Mouse (Mus musculus) erythroblast, adult 5-6 weeks (primary cell): Measurements from ENCODE around the gene Atxn10. TPM values are rescaled to one million over a fixed set of nuclear protein-coding genes. Genes with fewer than 3 reads are reported as not detected.

Source experiments
- ATAC-seq: replicated peaks from 2 replicates; pipeline ENCODE4 v1.8.0; 2016; ENCODE audit warnings: moderate number of reproducible peaks, mild to moderate bottlenecking, moderate TSS enrichment, inconsistent platforms; ENCODE audit not compliant: poor library complexity, low FRiP score, severe bottlenecking
- total RNA-seq, 2 experiments: library from RNA; stranded (forward) in 1 of 2; stranded (reverse) in 1 of 2; fragments of 150-400 nt in 1 of 2; fragments of 200-764, 138-1000 nt in 1 of 2; gene quantifications; 2 replicates each; pipeline versions ENCODE4 v1.2.3 to v1.2.4; 2015 to 2017; ENCODE audit warnings: low replicate concordance in 2 of 2

Gene Atxn10
- total RNA-seq, 2 experiments from 2014 or later: 22.3 to 35.0 TPM

DNA sequence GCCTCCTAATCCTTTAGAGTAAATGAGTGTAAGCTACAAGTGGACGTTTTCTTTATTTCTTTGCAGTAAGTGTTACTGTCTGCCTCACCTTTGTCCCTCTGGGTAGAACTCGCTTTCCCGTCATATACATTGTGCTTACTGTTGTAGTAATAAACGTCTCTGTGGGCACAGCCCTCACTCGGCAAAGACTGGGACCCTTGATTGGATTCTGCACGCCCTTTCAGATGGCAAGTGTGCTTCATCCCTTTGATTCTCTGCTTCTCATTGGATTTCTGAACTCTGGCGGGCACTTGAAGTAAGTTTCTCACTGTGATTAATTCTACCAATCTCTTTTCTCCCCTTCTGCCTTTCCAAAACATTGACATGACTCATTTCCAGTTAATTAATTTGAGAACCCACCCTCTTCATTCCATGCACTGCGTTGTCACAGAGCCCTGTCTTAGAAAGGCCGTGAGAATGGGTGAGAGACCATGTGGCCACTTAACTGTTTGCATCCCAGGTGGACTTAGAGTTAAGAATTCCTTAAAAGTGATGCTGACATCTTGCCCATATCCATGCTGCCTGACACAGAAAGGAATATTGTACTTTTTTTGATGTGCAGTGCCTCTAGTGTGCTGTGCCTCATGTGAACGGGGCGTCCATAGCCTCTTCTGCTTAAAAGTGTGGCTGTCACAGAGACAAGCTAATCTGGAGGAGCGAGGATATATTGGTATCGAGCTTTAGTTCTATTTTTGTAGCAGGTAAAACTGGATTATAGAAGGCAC lies 127.2 kb downstream of the Atxn10 start:
- no peak for ATAC-seq

DNA sequence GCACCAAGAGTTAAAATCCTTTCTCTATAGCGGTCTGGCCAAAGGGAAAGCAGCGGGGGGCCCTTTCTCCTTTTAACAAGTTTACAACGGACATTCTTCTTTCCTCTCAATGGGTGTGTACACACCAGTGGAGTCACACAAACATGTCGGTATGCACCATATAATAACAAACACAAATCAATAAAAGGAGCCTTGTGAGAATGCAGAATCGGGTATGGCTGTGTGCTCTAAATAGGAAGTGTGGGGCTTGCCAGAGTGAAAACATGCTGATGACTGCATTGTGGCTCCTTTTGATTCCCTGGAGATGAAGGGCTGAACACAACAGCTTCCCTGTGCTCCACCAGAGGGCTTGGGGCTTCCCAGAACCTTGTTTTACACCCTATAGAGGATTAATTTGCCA lies 128.1 kb downstream of the Atxn10 start:
- no peak for ATAC-seq

GRCm38 (mm10) chr15:85464823-85465565 lies 128.9 kb downstream of the Atxn10 start:
- ATAC-seq: no peak

- ATAC-seq: no peak
Observed at GRCm38 (mm10) chr15:85466456-85467067, 130.5 kb downstream of the Atxn10 start.

GRCm38 (mm10) chr15:85469401-85469800 lies 133.4 kb downstream of the Atxn10 start:
- ATAC-seq: no peak

GRCm38 (mm10) chr15:85474697-85475096 lies 138.7 kb downstream of the Atxn10 start:
- ATAC-seq: no peak

GRCm38 (mm10) chr15:85477584-85477983 lies 141.5 kb downstream of the Atxn10 start:
- ATAC-seq: no peak

DNA sequence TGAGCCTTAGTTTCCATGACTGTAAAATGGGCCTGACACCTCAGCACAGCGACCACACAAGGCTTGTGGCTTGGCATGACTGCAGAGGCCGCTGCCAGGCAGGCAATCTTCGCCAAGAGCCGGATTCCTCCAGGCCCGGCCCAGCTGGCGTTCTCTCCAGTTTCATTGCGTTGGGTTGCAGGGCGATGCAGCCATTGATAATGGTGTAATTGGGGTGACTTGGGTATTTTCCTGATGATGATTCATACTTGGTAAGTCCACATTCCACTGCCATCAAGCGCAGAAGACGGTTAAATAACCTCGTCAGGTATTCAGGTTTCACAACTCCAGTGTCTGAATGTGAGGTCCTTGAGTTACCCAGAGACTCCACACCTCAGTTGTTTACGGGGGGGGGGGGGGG lies 143.3 kb downstream of the Atxn10 start:
- no peak for ATAC-seq

- no peak for ATAC-seq
Observed at GRCm38 (mm10) chr15:85479919-85480318, 143.9 kb downstream of the Atxn10 start.

- ATAC-seq: no peak
Observed at GRCm38 (mm10) chr15:85480630-85481029, 144.6 kb downstream of the Atxn10 start.

DNA sequence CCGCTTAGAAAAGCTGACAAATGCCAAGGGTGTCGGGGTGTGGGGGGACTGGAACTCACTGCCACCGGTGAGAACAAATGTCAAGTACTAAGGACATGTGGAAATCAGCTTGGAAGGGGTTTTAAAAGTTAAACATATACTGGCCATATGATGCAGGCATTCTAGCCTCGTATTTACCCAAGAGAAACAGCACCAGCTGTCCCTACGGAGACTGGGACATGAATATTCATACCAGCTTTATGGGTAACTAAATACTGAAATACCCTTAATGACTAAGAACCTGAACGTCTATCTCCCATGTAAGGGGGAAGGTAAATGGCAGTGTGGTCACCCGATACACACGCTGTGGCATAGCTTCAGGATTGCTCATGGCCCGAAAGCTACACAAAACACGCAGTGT lies 152.9 kb downstream of the Atxn10 start:
- no peak for ATAC-seq

GRCm38 (mm10) chr15:85489751-85490150 lies 153.7 kb downstream of the Atxn10 start:
- ATAC-seq: no peak

DNA sequence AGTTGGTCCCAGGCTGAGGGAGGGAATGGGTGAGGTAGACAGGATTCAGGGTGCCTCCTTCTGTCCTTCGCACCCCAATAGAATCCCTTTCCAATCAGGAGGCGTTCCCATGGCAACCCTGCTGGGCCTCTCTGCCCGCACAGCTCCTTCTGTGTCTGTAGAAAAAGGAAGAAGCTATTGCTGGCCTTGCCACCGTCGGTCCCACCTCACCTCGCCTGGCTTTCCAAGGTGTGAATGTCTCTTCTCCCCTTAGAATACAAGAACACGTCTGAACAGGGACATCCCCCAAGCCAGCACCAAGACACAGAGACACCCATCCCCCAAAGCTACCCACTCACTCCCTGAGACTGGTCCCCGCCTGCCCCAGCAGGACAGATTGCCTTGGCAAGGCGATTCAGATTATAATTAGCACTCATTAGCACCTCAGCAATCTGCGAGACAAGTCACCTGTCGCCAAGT lies 158.1 kb downstream of the Atxn10 start:
- no peak for ATAC-seq

DNA sequence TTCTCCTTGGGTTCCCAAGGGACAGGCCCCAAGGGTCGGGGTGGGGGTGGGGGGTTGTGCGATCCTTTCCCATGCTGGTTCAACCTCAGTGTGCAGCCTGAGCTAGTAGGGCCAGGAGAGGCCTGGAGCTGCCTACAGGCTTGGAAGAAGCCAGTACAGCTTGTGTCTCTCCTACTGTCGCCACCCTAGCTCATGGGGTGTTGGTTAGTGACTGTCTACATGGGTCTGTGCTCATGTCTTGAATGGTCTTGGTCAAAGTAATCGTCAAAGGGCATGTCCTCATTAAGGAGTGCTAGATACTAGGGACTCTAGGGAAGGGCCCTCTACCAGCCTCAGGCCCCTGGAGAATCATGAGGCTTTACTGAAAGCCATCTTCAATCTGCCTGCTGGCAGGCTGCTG lies 161.5 kb downstream of the Atxn10 start:
- ATAC-seq: no peak

- ATAC-seq: no peak
Observed at GRCm38 (mm10) chr15:85497981-85498475, 162.0 kb downstream of the Atxn10 start.

DNA sequence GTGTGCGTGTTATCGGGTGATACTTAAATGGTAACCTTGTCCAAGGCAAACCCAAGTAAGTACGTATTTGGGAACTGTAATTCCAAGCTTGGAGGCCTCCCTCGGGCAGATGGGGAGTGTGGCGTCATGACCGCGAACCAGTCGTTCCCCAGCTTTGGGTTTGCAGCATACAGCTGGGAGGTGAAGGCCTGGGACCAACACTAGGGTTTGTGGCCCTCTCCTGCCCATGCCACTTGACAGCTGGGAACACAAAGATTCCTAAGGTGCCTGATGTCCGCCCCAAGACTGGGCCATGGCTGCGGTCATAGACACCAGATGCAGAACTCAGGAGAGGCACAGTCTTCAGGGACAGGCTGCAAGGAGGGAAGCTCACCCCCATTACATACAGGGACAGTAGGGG lies 164.2 kb downstream of the Atxn10 start:
- ATAC-seq: no peak

DNA sequence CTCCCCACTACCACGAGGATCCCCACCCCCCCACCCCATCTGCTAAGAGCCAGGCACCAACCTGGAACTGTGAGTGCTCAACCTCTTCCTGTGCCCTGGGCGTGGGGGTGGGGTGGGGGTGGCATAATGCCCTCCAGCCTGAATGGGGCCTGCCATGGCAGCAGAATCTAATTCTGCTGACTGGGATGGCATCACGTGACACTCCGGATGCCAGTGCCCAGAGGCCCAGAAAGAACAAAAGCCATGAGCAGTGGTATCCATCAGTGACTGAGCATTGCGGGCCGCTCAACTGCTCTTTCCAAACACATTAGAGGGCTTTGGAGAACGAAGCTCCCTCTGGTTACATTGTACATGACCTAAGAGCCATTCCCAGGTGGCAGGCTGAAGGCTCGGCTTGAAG lies 167.1 kb downstream of the Atxn10 start, which contains the start of gene 7530416G11Rik:
Gene 7530416G11Rik (minus strand): TSS at position 101 of the 400 bp plus-strand sequence.
- ATAC-seq: no peak

DNA sequence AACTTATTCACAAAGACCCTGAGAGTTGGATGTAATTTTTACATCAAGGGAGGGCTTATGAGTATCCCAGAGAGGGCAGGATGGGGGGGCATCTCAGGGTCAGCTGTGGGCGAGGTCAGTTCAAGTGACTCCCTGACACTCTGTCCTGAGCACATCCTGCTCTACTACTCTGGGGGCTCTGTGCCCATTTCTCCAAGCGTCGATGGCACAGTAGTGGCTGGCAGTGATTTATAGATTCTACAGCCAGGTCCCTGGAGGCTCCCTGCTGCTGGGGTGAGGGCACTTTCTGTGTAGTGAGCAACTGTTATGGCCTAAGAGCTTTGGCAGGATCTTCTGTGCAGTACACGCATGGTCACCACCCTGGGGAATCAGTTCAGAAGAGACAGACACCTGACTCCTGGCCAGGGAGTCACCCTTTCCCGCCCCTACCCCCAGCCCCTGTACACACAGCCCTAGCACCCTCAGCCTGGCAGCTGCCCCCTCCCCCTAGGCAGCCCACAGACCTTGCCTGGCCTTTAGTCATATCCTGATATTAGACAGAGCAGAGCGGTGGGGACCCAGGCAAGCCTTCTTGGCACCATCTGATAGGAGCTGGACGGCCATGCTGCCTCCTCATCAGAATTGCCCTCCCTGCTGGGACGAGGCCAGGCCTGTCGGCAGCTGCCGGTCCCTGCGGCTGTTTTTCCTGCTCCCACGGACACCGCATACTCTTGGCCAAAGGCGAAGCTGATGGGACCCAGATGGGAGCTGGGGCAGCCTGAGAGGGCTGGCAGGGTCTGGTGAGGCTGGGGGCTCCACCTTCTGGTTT lies 169.3 kb downstream of the Atxn10 start:
- ATAC-seq: no peak

GRCm38 (mm10) chr15:85506680-85507079 lies 170.6 kb downstream of the Atxn10 start:
- ATAC-seq: no peak
